Mouse (Mus musculus): ENCODE measurements around the gene Rab15. TPM values are rescaled to one million over a fixed set of nuclear protein-coding genes. Genes with fewer than 3 reads are reported as not detected.

Rab15 gene
- total and polyA plus RNA-seq, 3 experiments = 2.7 to 22.7 TPM; not detected in 1

DNA sequence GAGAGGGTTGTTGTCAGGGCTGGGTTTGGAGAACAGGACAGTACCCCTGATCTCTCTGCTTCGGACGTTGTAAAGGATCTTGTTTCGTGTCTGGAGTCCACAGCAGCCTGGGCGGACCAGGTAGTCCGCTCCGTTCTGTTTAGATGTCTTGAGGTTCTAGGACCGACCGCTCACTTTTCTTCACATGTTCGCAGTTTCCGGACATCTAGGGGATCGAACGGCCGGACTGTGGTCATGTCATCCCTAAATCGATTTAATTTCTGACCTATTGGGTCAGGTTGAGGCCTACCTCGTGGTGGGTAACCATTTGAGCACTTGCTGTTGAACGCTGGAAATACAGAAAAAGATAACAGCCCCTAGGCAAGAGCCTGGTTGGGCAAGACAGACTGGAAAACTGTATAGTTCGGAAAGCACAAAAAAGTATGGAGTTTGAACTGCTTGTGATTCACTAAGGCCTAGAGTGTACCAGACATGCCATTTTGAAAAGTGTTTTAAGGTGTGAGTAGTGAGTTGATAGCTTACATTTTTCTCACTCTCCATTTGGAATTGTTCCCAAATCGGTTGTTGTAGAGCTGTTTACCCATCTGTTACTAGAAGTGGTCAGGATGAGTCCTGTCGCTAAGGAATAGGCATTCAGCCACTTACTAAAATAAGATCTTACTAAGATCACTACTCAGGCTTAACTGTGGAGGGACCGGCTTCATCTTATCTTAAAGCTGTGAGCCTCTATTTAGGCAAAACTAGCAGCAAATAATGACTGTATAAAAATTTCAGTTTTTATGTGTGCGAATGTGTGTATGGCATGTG is 15.3 kb upstream of the Rab15 start:
- Histone ChIP-seq H3K36me3 (ENCODE audit: control insufficient read depth in 1 of 2, insufficient read depth in 2 of 2, low read length in 2 of 2) (peaks cover 0 to 14% of the 10 kb centered on the region in 2 experiments; a peak in 2 of 4 replicates), H3K27me3 (ENCODE audit: control insufficient read depth in 1 of 2, insufficient read depth in 2 of 2, low read length in 2 of 2) (no peaks in the 10 kb centered on the region), H3K79me2 (ENCODE audit: control insufficient read depth, insufficient read depth, low read length, poor library complexity) (peaks cover 11% of the 10 kb centered on the region), H3K4me1 (ENCODE audit: control insufficient read depth in 1 of 2, insufficient read depth in 2 of 2, low read length in 2 of 2) (peaks cover 5 to 7% of the 10 kb centered on the region in 2 experiments), H3K4me3 (ENCODE audit: control insufficient read depth in 1 of 2, insufficient read depth in 1 of 2, low read depth in 2 of 2, low read length in 2 of 2) (peak overlapping the region; percentile 71 to 91), H3K9me3 (replicated peaks; ENCODE audit: insufficient read depth, low read length) (no peaks in the 10 kb centered on the region), H3K9ac (ENCODE audit: control insufficient read depth, low read depth, low read length, poor library complexity, severe bottlenecking) (peak overlapping the region; percentile 91), H3K27ac (ENCODE audit: control insufficient read depth, low read depth, low read length) (peak overlapping the region; percentile 79)
- no peak for DNase-seq (ENCODE audit: low read depth, low spot score)
- TF ChIP-seq CHD1 (IDR thresholded peaks at IDR 0.05; ENCODE audit: low read depth, low read length) = peak; percentile 53; the same call in 1 of the 2 replicates
- TF ChIP-seq ZC3H11A (IDR thresholded peaks at IDR 0.05; ENCODE audit: low read depth, low read length) = no peak
- peak; percentile 57 for TF ChIP-seq POLR2AphosphoS2 (IDR thresholded peaks at IDR 0.05; ENCODE audit: low read length)
- TF ChIP-seq USF2 (IDR thresholded peaks at IDR 0.05; ENCODE audit: borderline replicate concordance in 1 of 2, insufficient read depth in 1 of 2, low read depth in 1 of 2, low read length in 2 of 2) = no peak
- no peak for TF ChIP-seq MXI1 (IDR thresholded peaks at IDR 0.05; ENCODE audit: low read depth, low read length)
- TF ChIP-seq ELF1 (IDR thresholded peaks at IDR 0.05; ENCODE audit: low read depth, low read length) = no peak
- TF ChIP-seq TBP (IDR thresholded peaks at IDR 0.05; ENCODE audit: low read depth, low read length) = peak; percentile 2; the same call in 1 of the 2 replicates
- peak; percentile 65 for TF ChIP-seq MYC (IDR thresholded peaks at IDR 0.05; ENCODE audit: low read depth, low read length)
- 0 out of 2 replicates have a peak, but pooled peaks have one; percentile 16 for TF ChIP-seq GATA1 (IDR thresholded peaks at IDR 0.05; ENCODE audit: low read depth, low read length)
- no peak for TF ChIP-seq UBTF (IDR thresholded peaks at IDR 0.05; ENCODE audit: borderline replicate concordance, insufficient read depth, low read depth, low read length)
- TF ChIP-seq MAFK (IDR thresholded peaks at IDR 0.05; ENCODE audit: borderline replicate concordance, low read depth, low read length) = no peak
- no peak for TF ChIP-seq MEF2A (IDR thresholded peaks at IDR 0.05; ENCODE audit: extremely low read depth, insufficient replicate concordance, low read depth, low read length, poor library complexity, severe bottlenecking)
- no peak; the same call in 1 of the 2 replicates for TF ChIP-seq KAT2A (conservative IDR thresholded peaks at IDR 0.05; ENCODE audit: low read depth, low read length)
- no peak for TF ChIP-seq RCOR1 (IDR thresholded peaks at IDR 0.05; ENCODE audit: low read depth, low read length)
- TF ChIP-seq ZKSCAN1 (IDR thresholded peaks at IDR 0.05; ENCODE audit: low read depth, low read length) = no peak
- no peak for TF ChIP-seq TAL1 (IDR thresholded peaks at IDR 0.05; ENCODE audit: low read length)
- no peak for TF ChIP-seq ZMIZ1 (IDR thresholded peaks at IDR 0.05; ENCODE audit: low read depth, low read length)
- no peak; the same call in 1 of the 2 replicates for TF ChIP-seq NELFE (IDR thresholded peaks at IDR 0.05; ENCODE audit: low read depth, low read length)
- TF ChIP-seq POLR2AphosphoS5 (IDR thresholded peaks at IDR 0.05; ENCODE audit: borderline replicate concordance, low read depth, low read length) = no peak
- no peak for TF ChIP-seq ETS1 (IDR thresholded peaks at IDR 0.05; ENCODE audit: low read depth, low read length)
- TF ChIP-seq USF1 (IDR thresholded peaks at IDR 0.05; ENCODE audit: low read depth, low read length) = no peak
- TF ChIP-seq SMC3 (IDR thresholded peaks at IDR 0.05; ENCODE audit: low read depth, low read length) = no peak
- TF ChIP-seq MAX (IDR thresholded peaks at IDR 0.05; ENCODE audit: low read length) = peak; percentile 63; the same call in 1 of the 2 replicates
- no peak for TF ChIP-seq CHD2 (IDR thresholded peaks at IDR 0.05; ENCODE audit: low read length)
- TF ChIP-seq ZNF384 (IDR thresholded peaks at IDR 0.05; ENCODE audit: low read depth, low read length) = no peak
- no peak for TF ChIP-seq HCFC1 (IDR thresholded peaks at IDR 0.05; ENCODE audit: low read depth, low read length)
- peak; percentile 59 to 85; a peak in 2 of 4 replicates for TF ChIP-seq POLR2A (IDR thresholded peaks at IDR 0.05; ENCODE audit: control insufficient read depth in 1 of 2, insufficient read depth in 1 of 2, low read depth in 1 of 2, low read length in 2 of 2, poor library complexity in 1 of 2)
- 0 out of 2 replicates have a peak, but pooled peaks have one; percentile 43 for TF ChIP-seq E2F4 (IDR thresholded peaks at IDR 0.05; ENCODE audit: borderline replicate concordance, low read depth, low read length)
- no peak for TF ChIP-seq JUND (IDR thresholded peaks at IDR 0.05; ENCODE audit: low read depth, low read length)
- TF ChIP-seq TCF12 (IDR thresholded peaks at IDR 0.05; ENCODE audit: low read depth, low read length) = no peak
- TF ChIP-seq CTCF (IDR thresholded peaks at IDR 0.05 in 2 of 3, conservative IDR thresholded peaks at IDR 0.05 in 1 of 3; ENCODE audit: control insufficient read depth in 1 of 3, insufficient read depth in 1 of 3, low read depth in 2 of 3, low read length in 3 of 3, poor library complexity in 1 of 3, severe bottlenecking in 1 of 3) = no peak
- TF ChIP-seq MYB (IDR thresholded peaks at IDR 0.05; ENCODE audit: low read depth, low read length) = no peak
- no peak for TF ChIP-seq RAD21 (IDR thresholded peaks at IDR 0.05; ENCODE audit: low read depth, low read length)
- no peak; the same call in 1 of the 2 replicates for TF ChIP-seq SIN3A (IDR thresholded peaks at IDR 0.05; ENCODE audit: low read length)
- TF ChIP-seq NRF1 (IDR thresholded peaks at IDR 0.05; ENCODE audit: insufficient read depth, low read depth, low read length, poor library complexity, severe bottlenecking) = no peak
- no peak for TF ChIP-seq BHLHE40 (IDR thresholded peaks at IDR 0.05; ENCODE audit: borderline replicate concordance, low read depth, low read length)
